Mouse (Mus musculus) adrenal gland, adult (tissue): ENCODE measurements around the gene Foxa3.

Source experiments
- DNase-seq, 2 experiments: peaks; one replicate each; pipeline ENCODE4 v3.0.0; 2022 to 2023; ENCODE audit warnings: low spot score in 1 of 2; ENCODE audit not compliant: inconsistent age in 2 of 2

The Foxa3 gene

GRCm38 (mm10) chr7:19028067-19028466, 4.7 kb upstream of the Foxa3 start:
- no peak for DNase-seq

DNA sequence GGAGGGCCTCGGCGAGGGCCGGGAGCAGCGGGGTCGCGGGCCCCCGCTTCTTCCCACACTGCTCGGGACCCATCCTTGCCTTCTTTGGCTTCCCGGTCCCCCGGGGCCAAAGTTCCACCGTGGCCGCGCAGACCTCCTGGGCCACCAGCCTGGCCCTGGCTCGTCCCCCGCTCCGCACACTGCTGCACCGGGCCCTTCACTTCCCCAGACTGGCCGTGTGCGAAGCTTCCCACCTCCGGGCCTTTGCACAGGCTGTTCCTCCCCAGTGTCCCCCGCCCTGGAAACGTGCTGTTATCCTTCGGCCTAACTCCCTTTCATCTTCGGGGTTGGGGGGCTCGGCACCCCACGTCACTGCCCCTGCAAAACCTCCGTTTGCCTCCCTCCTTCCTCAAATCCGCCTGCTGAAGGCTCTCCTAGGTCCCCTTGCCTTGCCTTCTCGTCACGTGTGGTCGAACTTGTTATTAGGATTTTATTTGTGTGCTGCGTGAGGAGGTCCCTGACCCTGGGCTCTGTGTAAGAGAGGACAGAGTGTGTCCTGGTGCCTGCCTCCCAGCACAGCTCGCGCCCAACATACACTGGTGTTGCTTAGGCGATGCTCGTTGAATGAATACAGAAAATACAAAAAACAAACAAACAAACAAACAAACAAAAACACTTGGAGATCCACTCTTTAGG, 1.4 kb upstream of the Foxa3 start:
- DNase-seq = peak; percentile 72 to 83

DNA sequence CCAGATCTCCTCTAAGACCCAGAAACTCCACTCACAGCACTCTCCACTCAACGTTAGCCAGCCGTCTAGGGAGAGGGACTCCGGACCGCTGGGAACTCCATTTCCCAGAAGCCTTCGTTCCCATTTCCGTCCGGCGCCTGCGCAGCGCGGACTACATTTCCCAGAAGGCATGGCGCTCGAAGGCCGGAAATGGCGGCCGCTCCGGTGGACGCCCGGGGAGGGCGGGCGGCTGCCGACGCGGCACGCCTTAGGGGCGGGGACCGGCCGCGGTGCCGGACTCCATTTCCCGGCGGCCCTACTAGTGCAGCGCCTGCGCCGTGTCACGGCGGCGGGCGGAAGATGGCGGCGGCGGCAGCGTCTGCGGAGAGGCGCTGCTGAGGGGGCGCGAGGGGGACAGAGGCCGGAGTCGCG, 763 bp upstream of the Foxa3 start, which contains the start of gene Sympk:
TSS of gene Sympk (plus strand) at position 282 of the 411 bp plus-strand sequence.
- peak; percentile 98 for DNase-seq

- DNase-seq = peak in 1 of 2 experiments; percentile 45
These were observed 964 bp downstream of the Foxa3 start for GRCm38 (mm10) chr7:19022189-19022958.

DNA sequence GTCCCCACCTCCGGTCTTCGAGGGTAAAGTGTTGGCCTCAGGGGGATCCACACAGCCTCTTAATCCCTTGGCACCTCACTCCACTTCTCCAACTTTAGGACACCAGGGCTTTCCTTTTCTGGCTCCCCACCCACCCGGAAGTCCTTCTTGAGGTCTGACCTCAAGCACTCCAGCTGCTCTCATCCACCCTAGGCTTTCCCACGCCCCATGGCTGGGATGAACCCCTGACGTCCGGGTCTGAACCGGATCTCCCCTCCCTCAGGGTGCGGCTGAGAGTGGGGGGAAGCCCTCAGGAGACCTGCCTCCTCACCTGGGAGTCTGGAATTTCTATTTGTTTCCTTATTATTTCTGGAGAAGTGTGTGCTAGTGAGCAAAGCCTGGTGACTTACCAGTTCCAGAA, 2.3 kb downstream of the Foxa3 start:
- no peak for DNase-seq

GRCm38 (mm10) chr7:19017909-19018308, 5.4 kb downstream of the Foxa3 start:
- no peak for DNase-seq

GRCm38 (mm10) chr7:19016042-19016441, 7.3 kb downstream of the Foxa3 start:
- no peak for DNase-seq

- no peak for DNase-seq
These were observed 8.9 kb downstream of the Foxa3 start for GRCm38 (mm10) chr7:19014452-19014851.

DNA sequence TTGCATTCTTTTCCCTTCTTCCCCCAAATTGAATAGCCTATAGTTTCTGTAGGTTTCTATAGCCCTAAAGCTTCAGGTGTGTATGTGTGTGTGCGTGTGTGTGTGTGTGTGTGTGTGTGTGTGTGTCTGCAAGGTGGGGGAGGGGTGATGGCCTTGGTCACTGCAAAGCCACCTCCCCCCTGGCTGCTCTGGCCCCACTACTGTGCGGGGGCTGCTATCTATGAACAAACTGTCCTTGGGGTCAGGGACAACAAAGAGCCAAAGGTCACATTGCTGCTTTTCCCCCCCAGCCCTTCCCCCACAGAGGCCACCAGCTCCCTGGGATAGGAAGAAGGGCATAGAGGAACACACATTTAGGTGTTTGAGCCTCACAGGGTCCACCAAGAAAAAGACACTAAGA, 10.5 kb downstream of the Foxa3 start:
- peak; percentile 52 to 58 for DNase-seq

DNA sequence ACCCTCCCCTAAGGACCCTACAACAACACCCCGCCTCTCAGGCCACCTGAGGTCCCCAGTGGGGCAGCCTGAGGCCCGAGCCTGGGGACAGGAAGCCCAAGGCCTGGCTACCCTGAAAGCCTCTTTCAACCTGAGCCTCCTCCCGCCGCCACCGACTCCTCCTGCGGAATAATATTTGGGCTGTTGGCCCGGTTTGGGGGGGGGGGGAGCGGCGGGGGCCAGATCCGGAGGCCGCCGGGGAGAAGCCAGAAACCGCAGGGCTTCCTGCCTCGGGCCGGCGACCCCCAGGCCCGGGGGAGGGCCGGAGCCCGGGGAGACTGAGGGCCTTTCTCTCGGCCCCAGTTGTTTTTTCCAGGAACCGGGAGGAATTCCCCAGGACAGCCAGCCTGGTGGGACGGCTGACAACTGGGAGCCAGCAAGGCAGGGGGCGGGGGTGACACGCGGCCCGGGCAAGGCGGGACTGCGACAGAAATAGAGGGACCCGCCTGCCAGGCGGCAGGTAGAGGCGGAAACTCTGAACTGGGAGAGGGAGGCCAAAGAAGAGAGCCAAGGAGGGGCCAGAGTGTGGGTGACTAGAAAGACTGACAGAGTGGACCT, 11.2 kb downstream of the Foxa3 start:
- peak; percentile 56 to 79 for DNase-seq

DNA sequence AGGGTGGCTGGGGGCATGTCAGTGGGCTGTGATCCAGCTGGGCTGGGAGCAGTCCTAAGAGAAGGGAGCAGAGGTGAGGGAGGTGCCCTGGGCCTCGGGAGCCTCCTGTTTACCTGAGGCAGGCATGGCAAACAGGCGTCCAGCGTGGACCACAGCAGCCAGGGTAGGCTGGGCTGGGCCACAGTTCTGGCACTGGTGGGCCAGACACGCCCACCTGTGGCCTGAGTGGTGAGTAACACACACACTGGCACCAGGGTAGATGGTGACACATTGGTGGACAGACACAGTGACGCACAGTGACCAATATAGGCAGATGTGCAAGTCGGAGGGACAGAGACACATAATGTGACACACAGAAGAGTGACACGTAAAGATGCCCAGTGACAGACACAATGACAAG, 12.8 kb downstream of the Foxa3 start:
- DNase-seq = peak in 1 of 2 experiments; percentile 56

GRCm38 (mm10) chr7:19007026-19007977, 16.0 kb downstream of the Foxa3 start:
- DNase-seq = peak in 1 of 2 experiments; percentile 48

DNA sequence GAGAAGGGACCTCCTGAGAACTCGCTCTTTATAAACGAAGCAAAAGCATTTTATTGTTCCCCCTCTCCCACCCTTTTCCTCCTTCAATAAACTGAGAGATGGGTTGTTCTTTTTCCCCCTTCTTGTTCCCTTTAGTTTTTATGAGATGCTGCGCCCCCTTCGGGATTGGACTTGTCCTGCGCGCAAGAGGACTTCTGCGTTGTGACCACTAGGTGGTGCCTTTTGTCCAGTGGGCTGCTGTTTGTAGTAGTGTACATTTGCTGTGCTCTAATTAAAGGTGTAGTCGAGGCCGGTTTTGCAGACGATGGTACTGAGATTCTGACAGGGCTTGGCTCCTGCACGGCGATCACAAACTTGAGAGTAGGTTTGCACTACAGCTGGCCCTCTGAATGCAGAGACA, 16.9 kb downstream of the Foxa3 start:
- peak; percentile 82 to 95 for DNase-seq

DNA sequence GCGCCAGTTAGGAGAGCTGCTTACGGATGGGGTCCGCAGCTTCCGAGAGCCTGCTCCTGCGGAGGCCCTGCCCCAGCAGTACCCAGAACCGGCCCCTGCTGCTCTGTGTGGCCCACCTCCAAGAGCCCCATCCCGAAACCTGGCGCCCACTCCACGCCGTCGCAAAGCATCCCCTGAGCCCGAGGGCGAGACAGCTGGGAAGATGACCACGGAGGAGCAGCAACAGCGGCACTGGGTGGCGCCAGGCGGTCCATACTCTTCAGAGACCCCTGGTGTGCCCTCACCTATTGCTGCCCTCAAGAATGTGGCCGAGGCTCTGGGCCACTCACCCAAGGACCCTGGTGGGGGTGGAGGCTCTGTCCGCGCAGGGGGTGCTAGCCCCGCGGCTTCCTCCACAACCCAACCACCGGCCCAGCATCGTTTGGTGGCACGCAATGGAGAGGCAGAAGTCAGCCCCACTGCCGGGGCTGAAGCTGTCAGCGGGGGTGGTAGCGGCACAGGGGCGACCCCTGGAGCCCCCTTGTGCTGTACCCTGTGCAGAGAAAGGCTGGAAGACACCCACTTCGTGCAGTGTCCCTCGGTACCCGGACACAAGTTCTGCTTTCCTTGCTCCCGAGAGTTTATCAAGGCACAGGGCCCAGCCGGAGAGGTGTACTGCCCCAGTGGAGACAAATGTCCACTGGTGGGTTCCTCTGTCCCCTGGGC, 17.8 kb downstream of the Foxa3 start:
- peak; percentile 59 to 61 for DNase-seq

DNA sequence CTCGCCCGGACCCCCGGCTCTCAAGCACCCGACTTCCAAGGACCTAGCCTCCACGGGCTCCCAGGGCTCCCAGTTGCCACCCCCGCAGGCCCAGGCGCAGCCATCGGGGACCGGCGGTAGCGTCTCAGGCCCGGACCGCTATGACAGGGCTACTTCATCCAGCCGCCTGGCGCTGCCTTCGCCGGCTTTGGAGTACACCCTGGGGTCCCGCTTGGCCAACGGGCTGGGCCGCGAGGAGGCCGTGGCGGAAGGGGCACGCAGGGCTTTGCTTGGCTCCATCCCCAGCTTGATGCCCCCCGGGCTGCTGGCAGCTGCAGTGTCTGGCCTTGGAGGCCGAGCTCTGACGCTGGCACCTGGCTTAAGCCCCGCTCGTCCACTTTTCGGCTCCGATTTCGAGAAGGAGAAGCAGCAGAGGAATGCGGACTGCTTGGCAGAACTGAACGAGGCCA, 18.7 kb downstream of the Foxa3 start:
- peak; percentile 69 to 85 for DNase-seq

- DNase-seq = peak; percentile 95 to 98
These were observed 19.3 kb downstream of the Foxa3 start, which contains the start of gene Irf2bp1 for GRCm38 (mm10) chr7:19003902-19004630. Gene Irf2bp1, plus strand, starts transcription at chr7:19004044.

DNA sequence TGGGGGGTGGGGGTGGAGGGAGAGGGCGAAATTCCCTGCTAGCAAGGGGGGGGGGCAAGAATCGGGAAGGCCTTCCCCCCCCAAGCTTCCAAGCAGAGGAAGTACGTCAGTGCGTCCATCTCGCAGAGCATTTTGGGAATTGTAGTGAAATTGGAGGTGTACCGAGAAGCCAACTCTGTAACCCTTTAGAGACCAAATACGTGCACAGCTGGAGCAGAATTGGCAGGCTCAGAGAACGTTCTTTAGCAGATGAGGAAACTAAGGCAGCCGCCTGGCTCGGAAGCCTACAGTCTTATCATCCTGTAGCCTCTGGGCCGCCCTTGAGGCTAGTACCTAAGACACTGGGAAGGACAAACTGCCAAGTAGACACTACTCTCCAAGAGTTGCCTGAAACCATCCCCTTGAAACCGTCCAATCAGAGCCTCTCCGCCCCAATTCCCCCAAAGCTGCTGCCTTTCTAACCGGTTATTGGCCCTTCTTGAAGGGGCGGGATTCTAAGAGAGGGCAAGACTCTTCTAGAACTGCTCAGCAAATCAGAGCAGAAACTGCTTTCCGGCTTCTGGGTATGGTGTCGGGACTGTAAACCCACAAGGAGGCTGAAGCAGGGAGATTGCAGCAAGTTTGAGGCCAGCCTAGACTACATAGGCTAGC, 20.4 kb downstream of the Foxa3 start:
- peak; percentile 86 to 94 for DNase-seq

DNA sequence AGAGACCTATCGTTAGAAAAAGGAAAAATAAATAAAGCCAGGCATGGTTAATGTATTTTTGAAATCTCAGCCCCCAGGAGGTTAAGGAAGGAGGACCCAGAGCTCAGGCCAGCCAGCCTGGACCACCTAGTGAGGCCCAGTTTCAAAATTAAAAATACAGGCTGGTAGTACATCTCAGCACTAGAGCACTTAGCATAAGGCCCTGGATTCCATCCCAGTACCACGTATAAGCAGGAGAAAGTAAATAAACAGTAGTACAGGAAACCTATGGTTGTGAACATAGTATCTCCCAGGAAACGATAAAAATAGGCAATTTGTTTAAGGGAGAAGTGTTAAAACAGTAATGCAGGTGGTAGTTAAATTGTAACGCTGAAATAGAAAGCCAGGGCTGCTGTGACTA, 21.2 kb downstream of the Foxa3 start:
- peak in 1 of 2 experiments; percentile 60 for DNase-seq

- DNase-seq = no peak
These were observed 21.6 kb downstream of the Foxa3 start for GRCm38 (mm10) chr7:19001807-19002085.
